10 mouse cellular contexts compared by ENCODE assay signal in the genomic region with DNA sequence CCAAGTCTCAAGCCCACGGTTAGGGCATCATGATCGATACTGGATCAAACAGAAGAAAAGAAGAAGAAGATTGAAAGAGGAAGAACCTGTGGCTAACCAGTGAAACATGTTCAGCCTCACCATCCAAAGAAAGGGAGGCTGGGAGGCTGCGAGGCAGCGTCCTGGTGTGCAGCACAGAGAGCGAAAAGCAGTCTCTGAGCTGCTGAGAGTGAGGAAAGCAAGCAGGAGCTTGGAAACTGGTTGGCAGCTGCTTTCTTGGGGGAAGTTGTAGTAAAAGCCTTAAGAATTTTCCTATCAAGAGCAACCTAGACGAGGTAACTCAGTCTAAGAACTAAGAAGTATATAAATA. TPM values are rescaled to one million over a fixed set of nuclear protein-coding genes. Genes with fewer than 3 reads are reported as not detected.
DNase-seq lines count a peak whose midpoint lies in the region; ATAC-seq and TF ChIP-seq lines count a peak whose summit lies in the region.
"Had no signal": no experiment of that assay in that cellular context is flagged by ENCODE, and none has a peak within 500 bp of the region (broad histone marks: within the 10 kb centered on the region; RNA-seq: fewer than 3 reads in every experiment).

No protein-coding gene starts in this region.

- ATAC-seq in heart, postnatal 0 days (ENCODE audit: insufficient read depth, low read depth), result no peak
- ATAC-seq in G1E (ENCODE audit: extremely low read depth, insufficient number of reproducible peaks, low FRiP score, poor library complexity, severe bottlenecking), result no peak
- no peak for ATAC-seq in forebrain, embryonic 14.5 days
- no peak for ATAC-seq in limb, embryonic 12.5 days (ENCODE audit: insufficient number of reproducible peaks, insufficient read depth, low FRiP score, low TSS enrichment, low read depth)

- no peak overlapping the region for H3K4me2 ChIP-seq in heart, postnatal 0 days (ENCODE audit: low read depth, low read length)
- peak overlapping the region; percentile 21 for H3K4me2 ChIP-seq in forebrain, embryonic 14.5 days (ENCODE audit: low read length)
- H3K4me2 ChIP-seq in limb, embryonic 12.5 days, result peak overlapping the region; percentile 14; the same call in 1 of the 2 replicates

- DNase-seq in heart, postnatal 0 days (ENCODE audit: low spot score), result no peak
- DNase-seq in heart, postnatal 25 days (ENCODE audit: low spot score), result no peak
- no peak for DNase-seq in G1E (ENCODE audit: low spot score)
- DNase-seq in forebrain, embryonic 14.5 days (ENCODE audit: low spot score), result no peak
- no peak for DNase-seq in right cerebral cortex, postnatal 14 days
- DNase-seq in kidney, postnatal 14 days, result no peak
- DNase-seq in heart, adult 8-10 months (ENCODE audit: low spot score), result no peak
- DNase-seq: cerebellum, adult 9-10 months; lung, postnatal 36 days had no signal

- H3K4me1 ChIP-seq in heart, postnatal 0 days (ENCODE audit: control insufficient read depth, insufficient read depth), result peaks cover 51% of the 10 kb centered on the region
- peaks cover 95% of the 10 kb centered on the region for H3K4me1 ChIP-seq in G1E (ENCODE audit: insufficient read depth, low read depth, low read length)
- H3K4me1 ChIP-seq in forebrain, embryonic 14.5 days (ENCODE audit: control insufficient read depth, insufficient read depth, low read length), result peaks cover 46% of the 10 kb centered on the region
- H3K4me1 ChIP-seq in limb, embryonic 12.5 days (replicated peaks), result peaks cover 85% of the 10 kb centered on the region

- H3K27me3 ChIP-seq in heart, postnatal 0 days (ENCODE audit: control insufficient read depth, insufficient read depth, low read length), result no peaks in the 10 kb centered on the region
- H3K27me3 ChIP-seq in G1E (ENCODE audit: insufficient read depth, low read length), result no peaks in the 10 kb centered on the region
- H3K27me3 ChIP-seq in forebrain, embryonic 14.5 days (replicated peaks; ENCODE audit: control insufficient read depth, insufficient read depth, low read length), result no peaks in the 10 kb centered on the region
- H3K27me3 ChIP-seq in limb, embryonic 12.5 days, result no peaks in the 10 kb centered on the region; the same call in 1 of the 2 replicates

- no peak overlapping the region for H3K4me3 ChIP-seq in heart, postnatal 0 days (ENCODE audit: low read depth, low read length)
- H3K4me3 ChIP-seq in G1E (ENCODE audit: low read depth, low read length), result peak overlapping the region; percentile 60; the same call in 1 of the 2 replicates
- no peak overlapping the region for H3K4me3 ChIP-seq in forebrain, embryonic 14.5 days (ENCODE audit: low read depth, low read length)
- no peak overlapping the region for H3K4me3 ChIP-seq in limb, embryonic 12.5 days (replicated peaks)

- no peaks in the 10 kb centered on the region for H3K36me3 ChIP-seq in heart, postnatal 0 days (replicated peaks; ENCODE audit: control insufficient read depth, insufficient read depth, low read length)
- peaks cover 9% of the 10 kb centered on the region for H3K36me3 ChIP-seq in G1E (replicated peaks)
- no peaks in the 10 kb centered on the region for H3K36me3 ChIP-seq in forebrain, embryonic 14.5 days (ENCODE audit: control insufficient read depth, insufficient read depth, low read length)
- H3K36me3 ChIP-seq in limb, embryonic 12.5 days, result no peaks in the 10 kb centered on the region

- no peak for TF ChIP-seq EP300 in heart, postnatal 0 days (IDR thresholded peaks at IDR 0.05; ENCODE audit: low read depth)

- no peak for TF ChIP-seq CTCF in heart, postnatal 0 days (IDR thresholded peaks at IDR 0.05; ENCODE audit: low read depth)
- TF ChIP-seq CTCF in G1E (IDR thresholded peaks at IDR 0.05; ENCODE audit: low read depth, low read length), result no peak

- no peak overlapping the region for H3K9ac ChIP-seq in heart, postnatal 0 days (replicated peaks; ENCODE audit: low read depth, low read length)
- peak overlapping the region; percentile 26; the same call in 1 of the 2 replicates for H3K9ac ChIP-seq in forebrain, embryonic 14.5 days (ENCODE audit: low read length)
- no peak overlapping the region for H3K9ac ChIP-seq in limb, embryonic 12.5 days (replicated peaks)

- 69% methylated on average over 6 of the region's 6 CpGs for WGBS in heart, postnatal 0 days
- WGBS in forebrain, embryonic 14.5 days, result 24% methylated on average over 6 of the region's 6 CpGs
- 49% methylated on average over 6 of the region's 6 CpGs for WGBS in limb, embryonic 12.5 days

- H3K27ac ChIP-seq in heart, postnatal 0 days (ENCODE audit: low read depth), result 0 out of 2 replicates have a peak overlapping the region, but pooled peaks have one; percentile 46
- peak overlapping the region; percentile 44; the same call in 1 of the 2 replicates for H3K27ac ChIP-seq in forebrain, embryonic 14.5 days (ENCODE audit: low read depth, low read length)
- H3K27ac ChIP-seq in limb, embryonic 12.5 days, result peak overlapping the region; percentile 56; the same call in 1 of the 2 replicates

- intact Hi-C loops in heart, postnatal 25 days (cut with DNase I), result no loop called here

- H3K9me3 ChIP-seq in heart, postnatal 0 days (replicated peaks; ENCODE audit: control insufficient read depth, low read length), result no peaks in the 10 kb centered on the region
- H3K9me3 ChIP-seq in G1E (replicated peaks), result no peaks in the 10 kb centered on the region
- no peaks in the 10 kb centered on the region for H3K9me3 ChIP-seq in forebrain, embryonic 14.5 days (replicated peaks; ENCODE audit: control insufficient read depth, low read length)
- H3K9me3 ChIP-seq in limb, embryonic 12.5 days, result no peaks in the 10 kb centered on the region

RNA-seq across cellular contexts. Expression of gene Lrig1, which starts 17.7 kb away (rescaled TPM):
- total RNA-seq in heart, postnatal 0 days (2014; rRNA removed; ENCODE audit: low replicate concordance), result 50.2 and 54.3 TPM in 2 replicates
- 7.1 and 7.3 TPM in 2 replicates for polyA plus RNA-seq in heart, postnatal 0 days (2015; fragmentation: Nextera tagmentation; extraction: Ambion mirVana)
- 10 to 100 TPM; 35.3 to 35.9 TPM for total RNA-seq in heart, postnatal 25 days (2021)
- total RNA-seq in G1E (2014; fragmentation: Nextera tagmentation), result 19.8 and 23.6 TPM in 2 replicates
- total RNA-seq in G1E (2017), result 9.7 and 12.0 TPM in 2 replicates
- polyA plus RNA-seq in G1E (2012), result 5.9 and 7.0 TPM in 2 replicates
- 8.5 and 9.5 TPM in 2 replicates for polyA plus RNA-seq in forebrain, embryonic 14.5 days (2014; fragmentation: Nextera tagmentation; extraction: Ambion mirVana)
- 20.5 and 25.0 TPM in 2 replicates for polyA plus RNA-seq in limb, embryonic 12.5 days (2016; fragmentation: Nextera tagmentation; extraction: Ambion mirVana)
- total RNA-seq in heart, adult 8-10 months (2022), result 10 to 100 TPM; 27.0 to 36.3 (median 32.2) TPM
